Mouse (Mus musculus) thymus, postnatal 14 days (tissue): ENCODE data around the gene Rpap3.

ENCODE experiments used
- DNase-seq: peaks from one replicate; pipeline ENCODE4 v3.0.0; 2021

The Rpap3 gene

GRCm38 (mm10) chr15:97684118-97684517 lies 21.5 kb downstream of the Rpap3 start:
- no peak for DNase-seq

- no peak for DNase-seq
These were observed 23.6 kb downstream of the Rpap3 start for GRCm38 (mm10) chr15:97682053-97682452.

- no peak for DNase-seq
These were observed 25.5 kb downstream of the Rpap3 start for GRCm38 (mm10) chr15:97679991-97680681.

GRCm38 (mm10) chr15:97677341-97677740 lies 28.3 kb downstream of the Rpap3 start:
- no peak for DNase-seq

GRCm38 (mm10) chr15:97675927-97676326 lies 29.7 kb downstream of the Rpap3 start:
- no peak for DNase-seq

GRCm38 (mm10) chr15:97674423-97674822 lies 31.2 kb downstream of the Rpap3 start:
- no peak for DNase-seq

- no peak for DNase-seq
These were observed 32.2 kb downstream of the Rpap3 start for GRCm38 (mm10) chr15:97673256-97674000.

DNA sequence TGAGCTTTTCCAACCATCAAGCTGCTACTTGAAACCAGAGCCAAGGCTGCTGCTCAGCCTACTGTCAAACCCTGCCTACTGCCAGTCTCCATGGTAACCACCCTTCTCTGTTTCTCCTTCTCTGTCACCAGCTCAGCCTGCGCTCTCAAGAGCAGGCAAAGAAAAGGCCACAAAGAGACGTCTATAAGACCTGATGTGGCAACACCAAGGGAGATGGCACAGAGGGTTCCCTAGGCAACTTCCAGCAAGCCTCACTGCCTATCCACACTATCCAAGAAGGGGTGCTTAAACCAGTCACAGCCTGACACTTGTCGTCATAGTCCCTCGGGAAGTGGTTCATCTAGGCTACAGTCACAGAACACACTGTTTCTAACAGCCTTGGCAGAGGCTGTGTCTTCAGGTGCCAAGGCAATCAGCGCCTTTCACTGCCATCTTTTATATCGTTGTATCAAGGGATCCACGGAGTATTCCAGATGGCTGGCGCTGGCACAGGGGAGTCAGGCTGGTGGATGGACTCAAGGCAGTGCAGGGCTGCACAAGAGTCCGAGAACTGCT lies 33.3 kb downstream of the Rpap3 start:
- DNase-seq: no peak

DNA sequence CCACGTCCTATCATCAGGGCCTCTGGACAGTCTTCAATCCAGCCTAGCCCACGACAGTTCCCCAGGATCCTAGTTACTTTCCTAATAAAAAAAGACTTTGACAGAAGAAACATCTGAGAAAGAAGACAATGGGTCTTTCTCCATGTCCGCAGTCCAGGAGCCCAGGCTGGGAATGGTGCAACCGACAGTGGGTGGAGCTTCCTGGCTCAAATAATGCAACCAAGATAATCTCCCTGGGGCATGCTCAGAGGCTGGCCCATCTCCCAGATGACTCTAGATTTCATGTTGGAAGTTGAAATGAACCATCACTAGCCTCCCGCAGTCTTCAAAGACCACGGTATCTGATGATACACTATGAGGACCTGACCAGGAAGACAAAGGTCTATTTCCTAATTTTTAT lies 35.1 kb downstream of the Rpap3 start:
- no peak for DNase-seq

DNA sequence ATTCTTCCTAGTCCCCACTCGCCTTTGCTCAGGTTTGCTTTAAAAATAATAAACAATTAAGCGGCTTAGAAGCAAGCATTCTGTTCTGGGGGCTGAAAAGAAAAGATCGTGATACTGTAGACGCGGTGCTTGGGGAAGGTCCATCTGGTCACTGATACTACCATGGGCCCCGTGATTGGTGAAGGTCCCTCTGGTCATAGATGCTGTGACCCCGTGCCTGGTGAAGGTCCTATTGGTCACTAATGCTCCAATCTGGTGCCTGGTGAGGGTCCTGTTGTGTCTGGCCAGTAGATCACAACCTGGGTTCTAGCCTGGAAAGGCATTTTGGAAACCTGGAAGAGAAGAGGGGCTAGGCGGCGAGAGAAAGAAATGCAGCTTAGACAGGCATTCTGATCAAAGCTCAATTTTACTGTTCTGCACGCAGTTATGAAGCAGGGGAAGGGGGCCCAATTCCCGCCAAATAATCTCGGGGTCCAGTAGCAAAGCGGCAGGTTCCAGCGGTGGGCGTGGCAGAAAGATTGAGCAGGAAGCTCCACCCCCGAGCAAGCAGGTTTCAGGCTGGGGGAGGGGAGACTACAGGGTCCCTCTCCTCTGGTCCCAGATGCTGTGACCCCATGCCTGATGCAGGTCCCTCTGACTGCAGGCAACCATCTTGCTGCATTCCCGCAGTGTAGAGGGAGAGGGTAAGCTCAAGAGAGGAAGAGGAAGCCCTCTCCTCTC lies 37.3 kb downstream of the Rpap3 start:
- DNase-seq: peak; percentile 14

DNA sequence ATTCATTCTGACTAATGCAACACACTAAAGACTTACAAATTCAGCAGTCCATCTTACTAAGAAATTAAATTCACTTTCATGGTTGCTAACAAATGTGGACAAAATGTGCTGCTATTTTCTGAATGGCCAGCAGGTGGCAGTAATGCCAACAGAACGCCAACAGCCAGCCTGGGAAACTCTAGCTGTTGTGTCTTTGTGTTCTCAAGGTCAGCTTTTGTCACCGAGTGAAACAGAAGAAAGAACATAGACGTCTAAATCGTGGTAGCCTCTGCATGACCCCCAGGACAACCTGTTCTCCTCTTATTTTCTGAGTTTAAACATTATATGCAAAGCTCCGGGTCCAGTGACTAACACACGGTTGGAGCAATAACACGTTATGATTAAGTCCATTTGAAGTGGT lies 38.2 kb downstream of the Rpap3 start:
- peak; percentile 65 for DNase-seq

GRCm38 (mm10) chr15:97666457-97666770 lies 39.2 kb downstream of the Rpap3 start:
- no peak for DNase-seq

- no peak for DNase-seq
These were observed 39.7 kb downstream of the Rpap3 start for GRCm38 (mm10) chr15:97665770-97666456.

DNA sequence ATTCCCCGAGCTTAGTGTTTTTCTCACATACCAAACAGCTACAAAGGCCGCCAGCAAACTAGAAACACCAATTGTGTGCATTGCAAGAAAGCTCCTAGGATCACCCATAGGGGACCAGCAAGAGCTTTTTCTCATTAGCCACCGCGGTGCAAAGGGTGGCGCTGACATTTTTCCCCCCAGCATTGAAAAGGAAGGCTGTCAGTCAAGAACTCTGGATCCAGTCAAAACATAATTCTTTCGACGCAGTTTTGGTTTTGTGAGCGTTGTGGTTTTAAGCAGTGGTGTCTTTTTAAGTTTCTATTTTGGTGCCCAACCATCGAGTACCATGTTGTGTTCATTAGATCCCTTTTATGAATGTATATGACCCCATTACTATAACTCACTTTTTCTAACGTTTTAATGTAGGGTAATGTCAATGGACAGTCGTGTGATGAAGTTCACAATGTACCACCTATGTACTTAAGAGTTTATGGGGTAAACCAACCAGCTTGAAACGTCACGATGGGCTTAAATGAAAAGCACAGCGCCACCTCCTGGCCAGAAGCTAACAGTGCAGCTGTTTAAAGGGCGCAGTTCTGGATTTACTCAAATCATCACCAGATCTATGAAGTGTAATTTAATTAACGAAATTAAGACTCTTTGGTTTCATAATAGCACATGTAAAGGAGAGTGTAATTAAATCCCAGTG lies 40.5 kb downstream of the Rpap3 start:
- peak; percentile 31 for DNase-seq

DNA sequence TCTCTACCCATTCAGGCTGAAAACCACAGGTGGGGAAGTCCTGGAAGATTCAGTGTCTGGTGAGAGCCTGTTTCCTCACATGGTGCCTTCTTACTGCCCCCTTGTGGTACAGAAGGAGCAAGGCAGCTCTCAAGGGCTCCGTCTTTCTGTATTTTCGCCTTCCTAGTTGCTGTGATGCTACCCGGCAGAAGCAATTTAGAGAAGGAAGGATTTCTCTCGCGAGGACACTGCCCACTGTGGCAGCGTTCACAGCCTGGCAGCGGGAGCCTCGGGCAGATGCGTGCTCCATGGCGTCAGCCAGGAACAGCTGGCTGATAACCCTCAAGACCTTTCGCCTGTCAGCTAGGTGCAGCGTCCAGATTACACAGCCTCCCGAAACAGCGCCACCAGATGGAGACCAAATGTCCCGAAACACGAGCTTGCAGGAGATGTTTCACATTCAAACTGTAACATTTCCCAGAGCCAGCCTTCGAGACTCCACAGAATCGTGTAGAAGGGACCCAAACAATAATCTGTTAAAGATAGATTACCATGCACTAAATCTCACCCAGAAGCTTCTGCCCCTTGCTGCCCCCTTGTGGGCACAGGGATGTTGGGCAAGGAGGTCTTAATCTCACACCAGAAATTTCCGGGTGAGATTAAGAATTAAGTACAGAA lies 41.7 kb downstream of the Rpap3 start:
- peak; percentile 81 for DNase-seq

- DNase-seq: no peak
These were observed 46.9 kb downstream of the Rpap3 start for GRCm38 (mm10) chr15:97658755-97659116.

DNA sequence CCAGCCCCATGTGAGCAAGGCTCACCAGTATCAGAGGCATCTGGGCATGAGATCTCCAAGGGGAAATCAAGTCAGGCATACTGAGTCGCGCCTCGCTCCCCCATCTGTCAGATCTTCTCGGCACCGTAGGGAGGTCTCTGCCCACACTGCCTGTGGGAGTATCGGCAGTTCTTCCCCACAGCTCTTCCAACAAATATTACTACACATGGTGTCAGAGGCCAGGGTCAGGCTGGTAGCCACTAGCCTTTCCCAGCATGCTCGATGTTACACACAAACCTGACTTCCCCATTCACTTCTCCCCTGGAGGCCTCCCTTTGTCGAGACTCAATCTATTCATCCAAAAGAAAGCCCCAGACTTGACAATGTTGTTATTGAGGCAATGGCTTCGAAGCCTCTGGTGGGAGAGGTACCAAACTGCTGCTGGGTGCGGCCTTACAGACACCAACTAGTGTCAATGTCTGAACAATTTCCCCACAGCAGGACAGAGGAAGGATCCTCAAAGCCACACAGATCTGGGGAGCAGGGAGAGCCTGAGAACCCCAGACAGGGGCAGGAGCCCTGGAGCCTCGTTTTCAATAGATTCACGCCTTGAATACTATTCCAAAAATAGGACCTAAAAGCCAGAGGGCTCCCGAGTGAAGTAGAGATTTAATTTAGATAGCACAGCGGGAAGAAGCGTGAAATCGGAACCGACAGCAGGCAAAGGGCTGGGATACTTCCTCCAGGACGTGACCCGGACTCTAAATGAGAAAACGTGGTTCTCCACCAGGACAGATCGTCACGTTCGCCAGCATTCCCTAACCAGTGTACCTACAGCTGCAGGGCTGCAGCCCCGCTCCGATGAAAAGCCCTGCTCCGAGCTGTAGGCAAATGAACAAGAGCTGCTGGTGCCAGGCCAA lies 47.5 kb downstream of the Rpap3 start:
- DNase-seq: no peak

DNA sequence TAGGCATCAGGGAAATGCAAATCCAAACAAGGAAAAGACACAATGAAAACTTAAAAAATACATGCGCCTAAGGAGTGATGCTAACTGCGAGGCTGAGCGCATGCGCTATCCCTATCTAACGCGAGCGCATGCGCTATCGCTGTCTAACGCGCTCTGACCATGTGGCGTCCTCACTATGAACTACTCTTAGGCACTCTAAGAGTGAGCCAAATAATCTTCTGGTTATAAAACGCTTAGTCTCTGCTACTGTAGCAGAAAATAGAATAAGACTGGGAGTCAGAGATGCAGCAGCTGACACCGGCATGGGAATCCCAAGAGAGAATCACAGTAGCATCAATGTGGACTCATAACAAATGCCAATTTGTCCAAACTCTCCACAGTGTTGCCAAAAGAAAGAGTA lies 48.2 kb downstream of the Rpap3 start:
- no peak for DNase-seq

DNA sequence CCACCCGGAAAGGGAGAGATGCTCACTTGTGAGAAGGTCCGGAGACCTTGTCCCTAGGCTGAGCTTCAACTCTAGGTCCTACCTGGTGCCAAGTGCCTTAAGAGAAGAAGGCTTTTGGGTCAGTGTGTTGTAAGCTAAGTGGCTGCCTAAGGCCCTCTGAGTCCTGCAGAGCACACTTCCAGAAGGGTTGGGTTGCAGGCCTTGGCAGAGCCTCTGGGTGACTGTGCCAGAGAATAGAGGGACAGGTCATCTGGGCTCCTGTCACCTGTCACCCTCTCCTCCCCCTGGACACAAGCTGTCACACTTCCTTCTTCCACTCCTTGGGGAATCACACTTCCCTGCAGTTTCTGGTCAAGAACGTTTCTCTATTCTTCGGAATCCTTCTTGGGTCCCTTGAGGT lies 55.9 kb downstream of the Rpap3 start:
- DNase-seq: no peak

DNA sequence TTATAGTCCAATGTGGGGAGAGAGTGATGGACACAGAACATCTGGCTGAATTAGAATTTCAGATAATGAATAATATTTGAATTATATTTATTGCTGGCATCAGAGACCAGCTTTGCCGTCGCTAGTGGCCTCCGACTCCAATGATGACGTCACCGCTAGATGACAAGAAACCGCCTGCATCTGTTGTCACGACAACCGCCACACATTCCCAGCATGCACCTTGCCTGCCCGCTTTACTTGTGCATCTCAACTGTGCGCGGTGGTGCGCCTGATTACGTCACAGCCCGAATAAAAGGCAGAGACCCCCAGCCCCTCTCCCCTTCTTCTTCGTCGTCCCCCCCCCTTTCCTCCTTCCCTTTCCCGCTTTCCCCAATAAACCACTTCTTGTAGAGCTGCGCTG lies 57.4 kb downstream of the Rpap3 start:
- no peak for DNase-seq

- DNase-seq: no peak
These were observed 59.2 kb downstream of the Rpap3 start for GRCm38 (mm10) chr15:97646426-97646825.
